Mouse (Mus musculus): ENCODE data around the gene Gm49366.
"Not testable (repeated sequence)": the region's sequence is repeated elsewhere in the genome, so short reads cannot be mapped to it uniquely, and the experiment has no call there.

Gm49366 gene

DNA sequence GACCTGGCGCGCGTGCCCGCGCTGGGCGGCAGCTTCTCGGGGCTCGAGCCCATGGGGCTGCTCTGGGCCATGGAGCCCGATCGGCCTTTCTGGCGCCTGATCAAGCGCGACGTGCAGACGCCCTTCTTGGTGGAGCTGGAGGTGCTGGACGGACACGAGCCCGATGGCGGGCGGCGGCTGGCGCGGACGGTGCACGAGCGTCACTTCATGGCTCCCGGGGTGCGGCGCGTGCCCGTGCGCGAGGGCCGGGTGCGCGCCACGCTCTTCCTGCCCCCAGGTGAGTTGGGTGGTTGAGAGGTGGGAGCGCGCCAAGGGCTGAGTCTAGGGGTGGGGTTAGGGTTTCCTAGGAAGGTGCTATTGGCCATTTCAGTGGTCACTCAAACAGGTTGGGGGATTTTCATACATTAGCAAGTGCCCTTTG, at the start of gene Gm49366:
TSS of gene Gm49366 (plus strand) at position 245 of the 421 bp plus-strand sequence.
- DNase-seq (ENCODE audit: low read depth, low spot score): not testable (repeated sequence)

DNA sequence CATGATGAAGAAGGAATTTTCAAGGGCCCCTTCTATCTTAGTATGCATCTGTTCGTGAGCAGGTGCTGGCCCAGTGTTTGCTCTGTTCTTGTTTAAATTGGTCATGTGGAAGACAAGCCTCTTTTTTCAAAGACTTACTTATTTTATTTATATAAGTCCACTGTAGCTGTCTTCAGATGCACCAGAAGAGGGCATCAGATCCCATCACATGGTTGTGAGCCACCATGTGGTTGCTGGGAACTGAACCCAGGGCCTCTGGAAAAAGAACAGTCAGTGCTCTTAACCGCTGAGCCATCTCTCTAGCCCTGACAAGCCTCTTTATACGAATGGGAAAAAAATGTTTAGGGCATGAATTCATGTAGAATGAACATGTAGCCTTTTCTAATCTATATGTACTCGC, 49.4 kb upstream of the Gm49366 start:
- no peak for DNase-seq (ENCODE audit: low read depth, low spot score)

DNA sequence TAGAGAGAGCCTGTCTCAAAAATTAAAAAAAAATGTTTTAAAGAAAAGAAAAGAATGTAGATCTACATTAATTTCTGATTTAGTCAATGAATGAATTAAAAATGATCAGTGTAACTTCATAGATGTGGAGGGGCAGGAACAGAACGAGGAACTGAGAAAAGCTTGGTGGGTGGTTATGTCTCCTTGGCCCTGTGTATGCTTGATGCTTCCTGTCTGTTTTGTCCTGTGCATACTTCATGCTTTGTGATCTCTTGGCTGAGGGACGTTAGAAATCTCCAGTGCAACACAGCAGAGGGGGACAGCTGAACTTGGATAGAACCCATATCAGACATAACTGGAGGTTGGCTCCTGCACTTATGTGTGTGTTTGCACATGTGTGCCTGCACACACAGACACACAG, 41.5 kb upstream of the Gm49366 start:
- DNase-seq (ENCODE audit: low read depth, low spot score): no peak

- DNase-seq (ENCODE audit: low read depth, low spot score): no peak
Observed at GRCm38 (mm10) chr12:83998341-83999107, 40.2 kb upstream of the Gm49366 start.

DNA sequence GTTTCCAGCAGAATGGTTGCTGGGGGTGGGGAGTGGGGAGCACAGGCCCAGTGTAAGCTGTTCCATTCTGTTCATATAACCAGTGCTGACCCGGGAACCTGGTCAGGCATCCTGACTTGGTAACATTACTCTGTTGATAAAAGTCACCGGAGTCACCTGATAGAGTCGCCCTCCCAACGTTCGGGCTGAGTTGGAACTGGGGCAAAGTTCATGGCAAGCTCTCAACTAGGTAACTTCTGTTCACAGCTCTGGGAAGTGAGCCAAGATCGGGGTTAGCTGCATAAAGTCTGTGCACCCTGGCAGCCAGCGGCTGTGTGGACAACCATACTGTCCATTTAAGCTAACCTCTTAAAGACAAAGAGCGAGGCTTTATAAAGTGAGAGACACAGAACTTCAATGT, 39.5 kb upstream of the Gm49366 start:
- DNase-seq (ENCODE audit: low read depth, low spot score): not testable (repeated sequence)

DNA sequence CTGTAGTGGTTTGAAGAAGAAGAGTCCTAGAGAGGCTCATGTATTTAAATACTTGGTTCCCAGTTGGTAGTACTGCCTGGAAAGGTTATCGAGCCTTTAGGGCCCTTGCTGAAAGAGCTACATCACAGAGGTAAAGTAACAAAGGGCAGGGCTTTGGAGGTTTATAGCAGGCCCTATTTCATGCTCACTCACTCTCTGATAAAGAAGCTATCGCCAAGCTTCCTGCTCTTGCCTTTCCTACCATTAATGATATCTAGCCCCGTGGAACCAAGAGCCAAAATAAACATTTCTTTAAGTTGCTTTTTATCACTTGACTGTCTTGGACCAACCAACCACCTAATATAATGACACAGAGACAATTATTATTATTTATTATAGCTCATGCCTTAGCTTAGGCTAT, 38.3 kb upstream of the Gm49366 start:
- DNase-seq (ENCODE audit: low read depth, low spot score): no peak

DNA sequence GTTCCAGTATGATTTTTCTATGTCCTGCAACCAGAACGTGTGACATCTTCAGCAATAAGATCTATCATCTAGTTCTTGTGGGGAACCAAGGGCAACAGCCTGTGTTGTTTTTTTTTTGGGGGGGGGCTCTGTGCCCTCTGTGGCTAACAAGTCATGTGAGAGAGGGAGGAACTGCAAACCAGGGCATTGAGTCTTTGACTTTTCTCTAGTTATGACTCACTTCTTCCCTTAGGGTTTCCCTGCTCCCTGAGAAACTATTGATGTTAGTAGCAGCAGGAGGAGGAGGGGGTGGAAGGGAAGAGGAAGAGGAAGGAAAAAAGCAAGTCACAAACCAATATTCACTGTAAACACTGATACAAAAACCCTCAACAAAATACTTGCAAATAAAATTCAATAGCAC, 34.9 kb upstream of the Gm49366 start:
- no peak for DNase-seq (ENCODE audit: low read depth, low spot score)

- DNase-seq (ENCODE audit: low read depth, low spot score): no peak
Observed at GRCm38 (mm10) chr12:84008251-84008650, 30.5 kb upstream of the Gm49366 start.

- no peak for DNase-seq (ENCODE audit: low read depth, low spot score)
Observed at GRCm38 (mm10) chr12:84008729-84009128, 30.0 kb upstream of the Gm49366 start.

- peak; percentile 75 for DNase-seq (ENCODE audit: low read depth, low spot score)
Observed at GRCm38 (mm10) chr12:84009171-84009965, 29.4 kb upstream of the Gm49366 start, which contains the start of gene Acot1. TSS of gene Acot1 (plus strand) at chr12:84009490.

DNA sequence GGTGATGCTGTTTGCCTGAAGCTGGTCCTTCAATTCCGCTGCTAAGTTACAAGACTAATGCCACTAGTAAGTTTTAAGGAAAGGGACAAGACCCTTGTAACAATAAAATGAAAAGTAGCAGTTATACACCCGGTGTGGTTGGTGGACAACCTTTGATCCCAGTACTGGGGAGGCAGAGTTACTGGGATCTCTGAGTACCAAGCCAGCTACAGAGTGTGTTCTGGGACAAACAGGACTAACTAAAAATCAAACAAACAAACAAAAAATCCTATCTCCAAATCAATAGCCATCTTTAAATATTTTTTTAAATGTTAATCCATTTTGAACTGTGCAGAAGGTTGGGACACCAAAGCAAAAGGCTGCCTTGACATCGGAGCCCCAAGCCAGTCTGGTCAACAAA, 28.5 kb upstream of the Gm49366 start:
- no peak for DNase-seq (ENCODE audit: low read depth, low spot score)

- DNase-seq (ENCODE audit: low read depth, low spot score): no peak
Observed at GRCm38 (mm10) chr12:84011251-84012040, 27.3 kb upstream of the Gm49366 start.

DNA sequence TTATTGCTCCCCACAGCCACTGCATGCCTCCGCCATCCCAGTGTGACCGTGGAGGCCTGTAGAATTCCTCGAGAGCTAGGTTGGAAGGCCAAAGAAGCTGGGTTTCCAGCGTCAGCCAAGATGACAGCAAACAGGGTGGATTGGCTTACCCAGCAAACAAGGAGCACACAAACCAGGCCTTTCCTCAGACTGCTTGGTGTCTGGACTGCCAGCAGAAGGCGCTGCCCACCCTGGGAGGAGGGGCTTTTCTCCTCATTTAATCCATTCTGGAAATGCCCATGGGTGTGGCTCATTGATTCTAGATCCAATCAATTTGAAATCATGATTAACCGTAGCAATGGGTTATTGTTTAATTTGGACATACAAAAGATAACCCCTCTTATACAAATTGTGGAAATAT, 25.6 kb upstream of the Gm49366 start:
- no peak for DNase-seq (ENCODE audit: low read depth, low spot score)

DNA sequence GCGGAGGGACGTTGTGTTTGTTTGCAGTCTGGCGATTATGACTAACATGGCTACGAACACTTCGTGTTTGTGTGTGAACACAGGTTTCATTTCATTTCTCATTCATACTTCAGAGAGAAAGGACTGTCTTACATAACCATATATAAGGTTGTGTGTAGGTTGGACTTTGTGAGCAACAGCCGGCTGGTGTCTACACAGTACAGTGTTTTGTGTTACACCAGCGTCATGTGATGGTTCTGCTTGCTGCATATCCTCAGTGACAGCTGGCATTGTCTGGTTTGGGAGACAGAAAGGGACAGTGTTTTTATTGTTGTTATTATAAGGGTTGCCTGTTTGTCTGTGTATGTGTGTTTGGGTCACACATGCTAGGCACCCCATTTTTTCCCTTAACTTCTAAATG, 25.0 kb upstream of the Gm49366 start:
- DNase-seq (ENCODE audit: low read depth, low spot score): no peak

DNA sequence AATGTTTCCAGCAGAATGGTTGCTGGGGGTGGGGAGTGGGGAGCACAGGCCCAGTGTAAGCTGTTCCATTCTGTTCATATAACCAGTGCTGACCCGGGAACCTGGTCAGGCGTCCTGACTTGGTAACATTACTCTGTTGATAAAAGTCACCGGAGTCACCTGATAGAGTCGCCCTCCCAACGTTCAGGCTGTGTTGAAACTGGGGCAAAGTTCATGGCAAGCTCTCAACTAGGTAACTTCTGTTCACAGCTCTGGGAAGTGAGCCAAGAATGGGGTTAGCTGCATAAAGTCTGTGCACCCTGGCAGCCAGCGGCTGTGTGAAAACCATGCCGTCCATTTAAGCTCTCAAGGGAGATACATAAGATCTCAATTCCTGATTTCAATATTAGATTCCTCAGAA, 18.2 kb upstream of the Gm49366 start:
- DNase-seq (ENCODE audit: low read depth, low spot score): not testable (repeated sequence)

GRCm38 (mm10) chr12:84022266-84022665, 16.5 kb upstream of the Gm49366 start:
- DNase-seq (ENCODE audit: low read depth, low spot score): not testable (repeated sequence)

GRCm38 (mm10) chr12:84023052-84023745, 15.5 kb upstream of the Gm49366 start:
- no peak for DNase-seq (ENCODE audit: low read depth, low spot score)

DNA sequence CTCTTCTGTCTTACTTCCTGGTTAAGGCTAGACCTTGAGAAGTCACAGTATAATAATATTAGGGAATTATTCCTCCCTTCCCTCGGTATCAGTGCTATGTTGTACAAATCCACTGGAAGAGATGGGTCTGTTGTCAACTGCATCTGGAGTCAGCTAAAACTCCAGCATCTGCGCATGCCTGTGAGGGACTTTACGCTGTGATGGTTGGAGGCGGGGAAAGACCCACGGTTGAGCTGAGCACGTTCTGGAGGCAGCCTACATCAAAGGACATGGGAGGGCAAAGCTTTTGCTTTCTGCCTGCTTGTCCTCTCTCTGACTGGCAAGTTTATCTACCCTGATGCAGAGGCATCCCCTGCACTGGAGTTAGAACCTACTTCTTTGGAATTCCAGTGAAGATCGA, 12.8 kb upstream of the Gm49366 start:
- DNase-seq (ENCODE audit: low read depth, low spot score): no peak

GRCm38 (mm10) chr12:84028328-84028727, 10.4 kb upstream of the Gm49366 start:
- DNase-seq (ENCODE audit: low read depth, low spot score): not testable (repeated sequence)

- DNase-seq (ENCODE audit: low read depth, low spot score): not testable (repeated sequence)
Observed at GRCm38 (mm10) chr12:84029043-84029442, 9.7 kb upstream of the Gm49366 start.

DNA sequence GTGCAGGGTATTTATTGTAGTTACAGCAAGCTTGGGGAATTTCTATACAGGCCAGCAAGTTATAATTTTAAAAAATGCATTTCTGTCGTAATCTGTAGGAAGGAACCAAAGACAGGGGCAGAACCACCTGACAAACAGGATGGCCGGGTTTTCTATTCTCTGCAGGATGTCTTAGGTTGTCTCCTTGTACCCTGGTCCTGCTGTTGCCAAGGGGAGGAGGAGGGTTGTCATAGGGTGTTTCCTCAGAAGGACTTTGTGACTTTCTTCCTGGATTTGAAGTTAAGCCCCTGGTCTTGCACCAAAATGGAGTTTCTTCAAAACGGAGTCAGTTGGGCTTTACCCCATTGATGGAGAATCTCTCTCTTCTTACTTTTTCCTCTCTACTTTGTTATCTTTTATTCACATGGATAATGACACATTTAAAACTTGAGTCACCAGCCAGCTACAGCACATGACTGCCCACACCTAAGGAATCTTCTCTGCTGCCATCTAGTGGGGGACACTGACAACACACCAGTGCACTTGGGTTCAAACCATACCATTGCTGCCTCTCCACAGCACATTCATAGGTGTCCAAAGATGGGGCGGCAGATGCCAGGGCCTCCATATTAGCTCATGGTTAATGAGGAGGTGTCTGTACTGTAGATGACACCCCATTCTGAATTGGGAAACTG, 7.9 kb upstream of the Gm49366 start:
- DNase-seq (ENCODE audit: low read depth, low spot score): peak; percentile 62
